Comparison of ENCODE assay signal across 11 mouse cellular contexts in the genomic region with DNA sequence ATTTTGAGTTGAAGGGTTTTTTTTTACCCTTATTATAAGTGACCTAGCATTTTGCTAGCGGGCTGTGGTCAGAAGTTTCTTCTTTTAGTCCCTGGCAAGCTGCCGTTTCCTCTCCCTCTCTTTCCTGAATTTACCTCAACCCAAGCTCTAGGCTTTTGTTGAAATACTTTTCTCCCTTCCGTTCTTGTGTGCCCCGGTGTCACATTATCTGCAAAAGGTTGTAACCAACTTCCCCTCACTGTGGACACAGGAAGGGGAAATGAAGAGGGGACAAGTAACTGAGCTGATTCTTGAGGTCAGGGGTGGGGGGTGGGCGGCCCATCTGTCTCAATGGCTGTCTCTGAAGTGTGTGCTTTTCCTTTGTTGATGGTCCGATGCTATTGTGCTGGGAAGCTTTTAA.
DNase-seq lines count a peak whose midpoint lies in the region.
"Had no signal": no experiment of that assay in that cellular context is flagged by ENCODE, and none has a peak within 500 bp of the region (broad histone marks: within the 10 kb centered on the region; RNA-seq: fewer than 3 reads in every experiment).

No protein-coding gene starts in this region.

- DNase-seq in embryo, embryonic 9.5 days (ENCODE audit: extremely low spot score) = peak; percentile 20
- no peak for DNase-seq in embryo, embryonic 10 days (ENCODE audit: low spot score)
- DNase-seq in adrenal gland, postnatal 14 days = peak; percentile 48
- peak; percentile 5 to 31 for DNase-seq in heart, postnatal 14 days
- peak; percentile 57 to 64 for DNase-seq in kidney, postnatal 25 days
- no peak for DNase-seq in thymus, postnatal 36 days
- no peak for DNase-seq in natural killer cell, adult 2 months (ENCODE audit: low spot score in 2 of 2)
- DNase-seq in left cerebral cortex, postnatal 36 days (ENCODE audit: low spot score in 2 of 2) = no peak
- DNase-seq: B cell, adult 2 months; forebrain, postnatal 0 days; layer of hippocampus, postnatal 36 days had no signal

- intact Hi-C loops in heart, postnatal 14 days (cut with DNase I) = no loop called here
- intact Hi-C loops in left cerebral cortex, postnatal 36 days (cut with DNase I) = no loop called here

Comparison
In these comparisons a context has a peak if more than half of its experiments do, and no peak if none do; other contexts are left out.
1. DNase-seq: peak in embryo, embryonic 9.5 days (single experiment), adrenal gland, postnatal 14 days (single experiment), heart, postnatal 14 days (2 of 2) and kidney, postnatal 25 days (2 of 2); none in embryo, embryonic 10 days (single experiment), thymus, postnatal 36 days (0 of 2), natural killer cell, adult 2 months (0 of 2) and left cerebral cortex, postnatal 36 days (0 of 2).